Mouse (Mus musculus) neural tube, embryonic 11.5 days (tissue): ENCODE results near the gene Slc25a30. TPM values are rescaled to one million over a fixed set of nuclear protein-coding genes. Genes with fewer than 3 reads are reported as not detected.

ENCODE experiments used
- ATAC-seq: fragments of 200-750 bp; cut with Nextera tagmentation; 2 replicates; pipeline ENCODE4 v1.8.0; 2017; ENCODE audit warnings: moderate number of reproducible peaks, mild to moderate bottlenecking, moderate TSS enrichment, moderate library complexity; ENCODE audit not compliant: insufficient read depth, low FRiP score, low TSS enrichment
- DNase-seq: peaks from one replicate; pipeline ENCODE4 v3.0.0-alpha.2; 2015; ENCODE audit warnings: low spot score
- H3K27ac ChIP-seq: fragments of 300-500 bp; sonication (generic); 2 replicates; pipeline ENCODE4 v1.5.1; 2014; ENCODE audit warnings: low read depth, mild to moderate bottlenecking, low read length
- H3K27me3 ChIP-seq: fragments of 300-500 bp; sonication (generic); 2 replicates; pipeline ENCODE4 v1.6.1; 2014; ENCODE audit warnings: mild to moderate bottlenecking, low read length, mixed read lengths; ENCODE audit not compliant: control insufficient read depth, insufficient read depth
- H3K36me3 ChIP-seq: fragments of 300-500 bp; sonication (generic); 2 replicates; pipeline ENCODE4 v1.6.1; 2014; ENCODE audit warnings: mild to moderate bottlenecking, low read length, moderate library complexity, mixed read lengths; ENCODE audit not compliant: control insufficient read depth, insufficient read depth
- H3K4me1 ChIP-seq: fragments of 300-500 bp; sonication (generic); 2 replicates; pipeline ENCODE4 v1.6.1; 2014; ENCODE audit warnings: low read length, mixed read lengths; ENCODE audit not compliant: control insufficient read depth, insufficient read depth
- H3K4me2 ChIP-seq: fragments of 300-500 bp; sonication (generic); 2 replicates; pipeline ENCODE4 v1.6.1; 2014; ENCODE audit warnings: low read depth, mild to moderate bottlenecking, moderate library complexity
- H3K4me3 ChIP-seq: fragments of 300-500 bp; sonication (generic); 2 replicates; pipeline ENCODE4 v1.5.1; 2014; ENCODE audit warnings: low read depth, low read length
- H3K9ac ChIP-seq: fragments of 300-500 bp; sonication (generic); 2 replicates; pipeline ENCODE4 v1.6.1; 2014; ENCODE audit warnings: mild to moderate bottlenecking, low read length
- H3K9me3 ChIP-seq: fragments of 300-500 bp; sonication (generic); 2 replicates; pipeline ENCODE4 v1.6.1; 2016; ENCODE audit warnings: low read length; ENCODE audit not compliant: control insufficient read depth
- WGBS: fragments of 180-500 bp; shearing (Covaris S2); extraction: QIAGEN DNeasy Blood & Tissue Kit; methylation state at CpG from one replicate; pipeline ENCODE4 v1.1.7; 2014; 5-methylcytosine and 5-hydroxymethylcytosine counted together
- polyA plus RNA-seq: library from polyadenylated mRNA; unstranded; fragments of >200 nt; fragmentation: Nextera tagmentation; extraction: Ambion mirVana; gene quantifications from 2 replicates; pipeline ENCODE4 v1.2.1, GENCODE M21; 2014

Gene Slc25a30
- polyA plus RNA-seq, 1 experiment from 2014 or later: 7.9 TPM

DNA sequence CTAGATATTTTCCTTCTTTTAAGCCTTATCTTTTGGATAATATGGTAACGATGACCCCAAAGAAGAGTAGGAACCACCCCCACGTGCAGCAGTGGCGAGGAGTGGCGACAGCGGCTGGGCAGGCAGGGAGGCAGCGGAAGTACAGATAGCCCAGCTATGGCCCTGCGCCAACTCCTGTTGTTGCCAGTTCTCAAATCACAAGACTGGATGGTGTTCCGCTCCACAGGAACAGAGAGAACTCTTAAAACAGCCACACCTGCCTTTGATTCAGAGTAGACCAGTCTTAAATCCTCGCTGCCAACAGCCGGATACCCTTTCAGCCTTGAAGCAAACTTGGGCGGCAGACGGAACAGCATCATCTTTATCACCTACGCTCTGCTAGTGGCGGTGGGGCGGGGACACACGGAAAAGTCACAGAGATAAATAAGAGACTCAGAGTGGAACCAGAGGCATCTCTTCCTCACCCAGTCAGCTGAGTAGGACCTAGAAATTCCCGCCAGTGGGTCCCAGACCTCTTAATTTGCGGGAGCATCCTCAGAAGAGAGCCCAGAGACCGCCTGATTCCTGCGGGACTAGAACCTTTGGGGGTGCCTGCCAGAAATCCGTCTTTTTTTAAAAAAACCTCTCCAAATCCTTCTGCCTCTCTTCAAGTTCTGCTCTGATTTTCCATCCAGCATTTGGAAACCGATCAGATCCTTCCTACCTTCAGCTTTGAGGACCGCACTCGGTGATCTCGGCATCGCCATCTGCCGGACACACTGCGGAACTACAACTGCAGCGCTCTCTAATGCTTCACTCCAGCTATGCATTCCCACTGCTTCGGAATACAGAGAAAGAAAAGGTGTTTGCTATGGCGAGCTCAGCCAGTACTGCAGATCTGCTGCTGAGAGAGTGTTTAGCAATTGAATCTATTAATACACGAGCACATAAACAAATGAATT lies 42.3 kb upstream of the Slc25a30 start:
- H3K27ac ChIP-seq: no peak overlapping the region
- peak overlapping the region; percentile 19; the same call in 1 of the 2 replicates for H3K9ac ChIP-seq
- H3K9me3 ChIP-seq: no peaks in the 10 kb centered on the region
- H3K4me2 ChIP-seq: peak overlapping the region; percentile 51
- peaks cover 9% of the 10 kb centered on the region for H3K27me3 ChIP-seq
- no peaks in the 10 kb centered on the region for H3K36me3 ChIP-seq
- H3K4me3 ChIP-seq: peak overlapping the region; percentile 20
- 0 out of 2 replicates have a peak, but pooled peaks have one; percentile 36 for ATAC-seq
- peaks cover 2% of the 10 kb centered on the region for H3K4me1 ChIP-seq
- DNase-seq: peak; percentile 83
- 7% methylated on average over 32 of the region's 32 CpGs for WGBS

DNA sequence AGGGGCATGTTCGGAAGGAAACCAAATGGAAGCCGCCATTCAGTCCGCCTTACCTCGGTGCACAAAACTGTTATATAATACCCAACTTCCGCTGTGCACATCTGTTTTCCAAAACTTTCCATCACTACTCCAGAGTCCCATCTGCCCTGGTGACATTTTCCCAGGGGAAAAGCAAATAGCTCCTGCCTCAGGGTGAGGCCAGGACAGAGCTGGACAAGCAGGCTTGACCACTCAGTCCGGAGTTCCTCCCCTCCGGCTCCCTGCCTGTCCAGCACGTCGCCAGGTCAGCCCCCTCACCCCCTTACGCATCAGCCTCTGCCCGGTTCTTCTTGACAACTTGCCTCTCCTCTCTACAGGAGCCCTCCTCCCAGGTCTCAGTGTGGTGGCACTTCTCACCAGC lies 41.4 kb upstream of the Slc25a30 start:
- no peak for ATAC-seq
- peaks cover 2% of the 10 kb centered on the region; the same call in 1 of the 2 replicates for H3K4me1 ChIP-seq
- H3K27me3 ChIP-seq: peaks cover 9% of the 10 kb centered on the region
- H3K4me2 ChIP-seq: no peak overlapping the region
- no peak overlapping the region for H3K9ac ChIP-seq
- no peak for DNase-seq
- H3K4me3 ChIP-seq: no peak overlapping the region
- no peaks in the 10 kb centered on the region for H3K9me3 ChIP-seq
- H3K36me3 ChIP-seq: no peaks in the 10 kb centered on the region
- WGBS: 31% methylated on average over 11 of the region's 11 CpGs
- H3K27ac ChIP-seq: no peak overlapping the region

DNA sequence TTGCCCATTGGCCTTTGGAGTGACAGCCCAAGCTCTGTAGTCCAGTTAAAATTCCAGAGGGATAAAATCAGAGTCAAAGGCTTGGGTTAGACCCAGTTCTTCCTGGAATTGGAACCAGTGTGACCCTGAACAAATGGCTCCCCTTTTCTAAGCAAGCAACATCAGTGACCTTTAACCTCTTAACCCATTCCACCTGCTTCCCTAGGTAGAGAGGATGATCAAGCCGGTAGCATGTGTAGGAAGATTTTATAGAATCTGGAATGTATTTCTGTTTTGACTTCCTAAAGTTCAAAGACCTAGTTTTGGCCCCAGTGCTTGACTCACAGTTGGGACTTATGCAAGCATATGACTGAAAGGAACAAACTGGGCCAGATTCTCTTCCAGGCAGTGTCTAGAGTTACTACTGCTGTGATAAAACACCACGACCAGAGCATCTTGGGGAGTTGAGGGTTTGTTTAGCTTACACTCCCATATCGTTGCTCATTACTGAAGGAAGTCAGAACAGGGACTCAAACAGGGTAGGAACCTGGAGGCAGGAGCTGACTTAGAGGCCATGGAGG lies 40.1 kb upstream of the Slc25a30 start:
- ATAC-seq (no peak), DNase-seq (no peak)
- Histone ChIP-seq H3K4me2 (no peak overlapping the region), H3K4me3 (no peak overlapping the region), H3K9me3 (no peaks in the 10 kb centered on the region), H3K4me1 (peaks cover 2% of the 10 kb centered on the region; the same call in 1 of the 2 replicates), H3K36me3 (no peaks in the 10 kb centered on the region), H3K27me3 (peaks cover 9% of the 10 kb centered on the region), H3K9ac (no peak overlapping the region), H3K27ac (no peak overlapping the region)
- 74% methylated on average over 3 of the region's 3 CpGs for WGBS

DNA sequence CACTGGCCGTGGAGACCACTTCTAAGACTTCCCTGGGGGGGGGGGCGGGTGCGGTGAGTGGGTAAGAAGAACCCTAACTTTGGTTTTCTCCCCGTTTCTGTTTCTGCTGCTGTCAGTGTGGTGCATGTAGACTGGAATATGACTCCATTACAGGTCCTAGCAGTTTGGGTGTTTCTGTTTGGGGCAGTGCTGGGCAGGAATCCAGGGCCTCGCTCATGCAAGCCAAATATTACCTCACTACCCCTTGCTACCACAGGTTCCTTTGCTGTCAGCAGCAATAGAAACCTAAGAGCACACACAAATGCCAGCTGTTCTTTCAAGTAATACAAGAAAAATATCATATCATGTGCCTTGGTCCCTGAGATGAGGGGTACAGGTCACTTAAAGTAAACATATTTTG lies 33.2 kb upstream of the Slc25a30 start:
- Histone ChIP-seq H3K36me3 (no peaks in the 10 kb centered on the region), H3K9me3 (no peaks in the 10 kb centered on the region), H3K4me3 (no peak overlapping the region), H3K4me1 (no peaks in the 10 kb centered on the region), H3K27ac (no peak overlapping the region), H3K27me3 (no peaks in the 10 kb centered on the region), H3K9ac (no peak overlapping the region), H3K4me2 (no peak overlapping the region)
- no peak for ATAC-seq
- 90% methylated on average over 5 of the region's 5 CpGs for WGBS
- DNase-seq: no peak

DNA sequence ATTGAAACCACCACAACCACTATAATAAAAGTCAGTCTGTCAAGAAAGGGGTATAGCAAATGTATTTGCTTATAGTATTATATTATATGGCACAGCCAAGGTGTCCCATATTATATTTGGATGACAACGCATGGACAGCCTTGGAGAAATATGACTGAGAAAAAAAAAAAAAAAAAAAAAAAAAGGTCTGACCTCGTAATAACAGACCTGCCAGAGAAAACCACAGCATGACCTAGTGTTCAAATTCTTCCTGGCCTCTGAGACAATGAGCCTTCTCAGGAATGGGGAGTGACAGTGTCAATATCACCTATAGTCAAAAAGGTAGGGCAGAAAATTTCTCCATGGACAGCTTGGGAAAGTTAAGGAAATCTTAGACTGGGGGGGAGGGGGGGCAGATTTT lies 32.5 kb upstream of the Slc25a30 start:
- WGBS: 87% methylated on average over 2 of the region's 2 CpGs

DNA sequence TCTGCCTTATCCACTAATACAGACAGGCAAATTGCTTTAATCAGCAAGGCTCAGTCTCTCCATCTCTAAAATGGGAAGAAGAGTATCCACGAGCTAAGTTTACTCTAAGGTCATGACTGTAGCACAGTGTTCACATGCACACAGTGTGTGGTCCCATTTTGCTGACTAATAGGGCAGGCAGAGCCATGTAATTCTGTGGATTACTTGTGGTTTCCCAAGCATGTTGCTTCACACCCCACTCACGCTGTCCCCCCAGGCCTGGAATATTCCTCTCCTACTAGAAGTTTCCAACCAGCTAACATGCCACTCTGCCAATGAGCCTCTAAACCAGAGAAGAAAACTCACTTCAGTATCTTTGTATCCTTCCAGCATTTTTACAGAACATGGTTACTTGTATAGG lies 31.7 kb upstream of the Slc25a30 start:
- Histone ChIP-seq H3K27me3 (no peaks in the 10 kb centered on the region), H3K27ac (no peak overlapping the region), H3K4me2 (no peak overlapping the region), H3K4me3 (no peak overlapping the region), H3K9ac (no peak overlapping the region), H3K36me3 (no peaks in the 10 kb centered on the region), H3K4me1 (no peaks in the 10 kb centered on the region), H3K9me3 (no peaks in the 10 kb centered on the region)
- 89% methylated on average over 2 of the region's 2 CpGs for WGBS
- ATAC-seq: no peak
- no peak for DNase-seq

More for the DNA sequence above, 32.5 kb upstream of the Slc25a30 start:
- Histone ChIP-seq H3K4me3 (no peak overlapping the region), H3K27me3 (no peaks in the 10 kb centered on the region), H3K27ac (no peak overlapping the region), H3K9me3 (no peaks in the 10 kb centered on the region), H3K4me1 (no peaks in the 10 kb centered on the region), H3K4me2 (no peak overlapping the region), H3K9ac (no peak overlapping the region), H3K36me3 (no peaks in the 10 kb centered on the region)
- ATAC-seq (no peak), DNase-seq (no peak)

DNA sequence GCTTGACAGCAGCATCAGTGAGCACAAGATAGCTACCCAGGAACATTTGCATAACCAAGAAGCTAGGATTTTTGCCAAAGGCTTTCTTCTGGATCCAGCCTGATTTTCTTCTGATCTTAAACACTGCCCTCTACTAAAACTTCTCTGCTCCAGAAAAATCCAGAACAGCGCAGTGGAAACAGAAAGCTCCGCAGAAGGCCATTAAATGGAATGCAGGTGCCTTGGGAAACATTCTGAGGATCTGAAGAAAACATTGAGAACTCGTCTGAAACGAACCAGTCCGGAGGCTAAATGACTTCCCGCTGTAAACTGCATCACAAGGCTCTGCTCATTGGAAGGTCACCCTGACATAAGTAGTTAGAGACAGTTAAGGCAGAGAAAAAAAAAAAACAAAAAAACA lies 23.1 kb upstream of the Slc25a30 start:
- H3K4me1 ChIP-seq: no peaks in the 10 kb centered on the region
- H3K4me2 ChIP-seq: no peak overlapping the region
- H3K36me3 ChIP-seq: no peaks in the 10 kb centered on the region
- H3K27ac ChIP-seq: no peak overlapping the region
- WGBS: 78% methylated on average over 6 of the region's 6 CpGs
- DNase-seq (no peak), ATAC-seq (no peak)
- no peaks in the 10 kb centered on the region for H3K27me3 ChIP-seq
- no peak overlapping the region for H3K4me3 ChIP-seq
- no peaks in the 10 kb centered on the region for H3K9me3 ChIP-seq
- H3K9ac ChIP-seq: no peak overlapping the region

DNA sequence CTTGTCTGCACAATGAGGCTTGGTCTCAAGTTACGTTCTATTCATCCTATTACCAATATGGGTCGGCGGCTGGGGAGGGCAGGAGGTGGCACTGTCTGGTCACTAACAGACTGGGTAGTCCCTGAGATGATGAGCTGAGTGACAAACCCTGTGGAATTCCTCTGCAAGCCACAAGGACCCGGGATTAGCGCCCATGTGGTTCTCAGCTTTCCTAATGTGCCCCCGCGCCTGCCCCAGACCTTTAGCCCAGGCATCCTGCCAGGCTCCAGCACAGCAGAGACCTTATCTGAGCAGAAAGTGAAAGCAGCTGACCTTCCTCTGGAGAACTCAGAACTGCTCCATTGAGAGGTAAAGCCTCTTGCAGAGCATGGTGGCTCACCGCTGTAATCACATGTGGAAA lies 21.0 kb upstream of the Slc25a30 start:
- no peak overlapping the region for H3K9ac ChIP-seq
- H3K4me1 ChIP-seq: no peaks in the 10 kb centered on the region
- no peaks in the 10 kb centered on the region for H3K27me3 ChIP-seq
- no peaks in the 10 kb centered on the region for H3K9me3 ChIP-seq
- no peak for ATAC-seq
- no peak overlapping the region for H3K4me2 ChIP-seq
- no peak for DNase-seq
- H3K4me3 ChIP-seq: no peak overlapping the region
- 79% methylated on average over 8 of the region's 8 CpGs for WGBS
- no peaks in the 10 kb centered on the region for H3K36me3 ChIP-seq
- no peak overlapping the region for H3K27ac ChIP-seq
